Comparison of ENCODE assay signal across 19 mouse cellular contexts in genomic region chr10:82296440-82296839, GRCm38 (mm10). TPM values are rescaled to one million over a fixed set of nuclear protein-coding genes. Genes with fewer than 3 reads are reported as not detected.
"Had no signal": no experiment of that assay in that cellular context is flagged by ENCODE, and none has a peak within 500 bp of the region (broad histone marks: within the 10 kb centered on the region; RNA-seq: fewer than 3 reads in every experiment).

No protein-coding gene starts in this region.

- H3K36me3 ChIP-seq: limb, embryonic 12.5 days; liver, embryonic 13.5 days; lung, embryonic 15.5 days; midbrain, embryonic 15.5 days; neural tube, embryonic 12.5 days had no signal

- H3K27me3 ChIP-seq: limb, embryonic 12.5 days; liver, embryonic 13.5 days; lung, embryonic 15.5 days; megakaryocyte, embryonic 14.5 days; midbrain, embryonic 15.5 days; neural tube, embryonic 12.5 days had no signal

- ATAC-seq: liver, postnatal 0 days; midbrain, embryonic 15.5 days had no signal

- H3K4me3 ChIP-seq: limb, embryonic 12.5 days; liver, embryonic 13.5 days; lung, embryonic 15.5 days; megakaryocyte, embryonic 14.5 days; midbrain, embryonic 15.5 days; neural tube, embryonic 12.5 days had no signal

- H3K9ac ChIP-seq: limb, embryonic 12.5 days; liver, embryonic 13.5 days; liver, postnatal 0 days; lung, embryonic 15.5 days; midbrain, embryonic 15.5 days; neural tube, embryonic 12.5 days had no signal

- H3K27ac ChIP-seq: limb, embryonic 12.5 days; liver, embryonic 13.5 days; lung, embryonic 15.5 days; macrophage; midbrain, embryonic 15.5 days; neural tube, embryonic 12.5 days had no signal

- H3K9me3 ChIP-seq: lung, embryonic 15.5 days; megakaryocyte, embryonic 14.5 days had no signal

- DNase-seq: kidney, postnatal 10 days; kidney, postnatal 4 days; liver; liver, embryonic 13.5 days; liver, postnatal 0 days; lung, postnatal 14 days; right cerebral cortex, postnatal 25 days; thymus, adult 18-20 months; thymus, postnatal 14 days had no signal

- H3K4me1 ChIP-seq: limb, embryonic 12.5 days; liver, embryonic 13.5 days; lung, embryonic 15.5 days; megakaryocyte, embryonic 14.5 days; midbrain, embryonic 15.5 days; neural tube, embryonic 12.5 days had no signal

- H3K4me2 ChIP-seq: limb, embryonic 12.5 days; liver, embryonic 13.5 days; lung, embryonic 15.5 days; midbrain, embryonic 11.5 days; midbrain, embryonic 15.5 days; neural tube, embryonic 12.5 days had no signal

RNA-seq across cellular contexts. Expression of gene 4932415D10Rik, which starts 19.9 kb away (rescaled TPM):
- polyA plus RNA-seq: kidney, embryonic 14.5 days; limb, embryonic 12.5 days; liver, embryonic 13.5 days; liver, postnatal 0 days; lung, embryonic 15.5 days; macrophage; midbrain, embryonic 11.5 days; midbrain, embryonic 15.5 days; neural tube, embryonic 12.5 days; small intestine, adult 2 months; stomach, embryonic 14.5 days had no signal
